Mouse (Mus musculus) cerebellum, postnatal 25 days (tissue): ENCODE data around the gene Znhit6.

Source experiments
- DNase-seq, 2 experiments: peaks; one replicate each; pipeline ENCODE4 v3.0.0; 2021; ENCODE audit warnings: mixed read lengths in 2 of 2

The Znhit6 gene

GRCm38 (mm10) chr3:145605437-145606123 lies 29.6 kb downstream of the Znhit6 start:
- DNase-seq = no peak

GRCm38 (mm10) chr3:145608320-145608719 lies 32.3 kb downstream of the Znhit6 start:
- no peak for DNase-seq

GRCm38 (mm10) chr3:145612662-145613061 lies 36.7 kb downstream of the Znhit6 start:
- DNase-seq = peak in 1 of 2 experiments; percentile 23

GRCm38 (mm10) chr3:145613234-145613633 lies 37.2 kb downstream of the Znhit6 start:
- no peak for DNase-seq

GRCm38 (mm10) chr3:145614362-145615115 lies 38.5 kb downstream of the Znhit6 start:
- DNase-seq = peak; percentile 39 to 61

- DNase-seq = no peak
Observed at GRCm38 (mm10) chr3:145618299-145618698, 42.3 kb downstream of the Znhit6 start.

GRCm38 (mm10) chr3:145619621-145620365 lies 43.8 kb downstream of the Znhit6 start:
- DNase-seq = no peak

- DNase-seq = no peak
Observed at GRCm38 (mm10) chr3:145621209-145621608, 45.2 kb downstream of the Znhit6 start.

- DNase-seq = no peak
Observed at GRCm38 (mm10) chr3:145623047-145623446, 47.0 kb downstream of the Znhit6 start.

GRCm38 (mm10) chr3:145624786-145625185 lies 48.8 kb downstream of the Znhit6 start:
- DNase-seq = no peak

- no peak for DNase-seq
Observed at GRCm38 (mm10) chr3:145625546-145625945, 49.5 kb downstream of the Znhit6 start.

GRCm38 (mm10) chr3:145626063-145626462 lies 50.1 kb downstream of the Znhit6 start:
- DNase-seq = no peak

- DNase-seq = peak in 1 of 2 experiments; percentile 34
Observed at GRCm38 (mm10) chr3:145627830-145628229, 51.8 kb downstream of the Znhit6 start.

GRCm38 (mm10) chr3:145628643-145629042 lies 52.6 kb downstream of the Znhit6 start:
- no peak for DNase-seq

GRCm38 (mm10) chr3:145632888-145633287 lies 56.9 kb downstream of the Znhit6 start:
- DNase-seq = no peak

- no peak for DNase-seq
Observed at GRCm38 (mm10) chr3:145634002-145634710, 58.2 kb downstream of the Znhit6 start.

GRCm38 (mm10) chr3:145640170-145640569 lies 64.2 kb downstream of the Znhit6 start:
- no peak for DNase-seq

GRCm38 (mm10) chr3:145640583-145640982 lies 64.6 kb downstream of the Znhit6 start:
- no peak for DNase-seq

GRCm38 (mm10) chr3:145641036-145641685 lies 65.2 kb downstream of the Znhit6 start:
- no peak for DNase-seq

- no peak for DNase-seq
Observed at GRCm38 (mm10) chr3:145641878-145642277, 65.9 kb downstream of the Znhit6 start.

- DNase-seq = no peak
Observed at GRCm38 (mm10) chr3:145642861-145643260, 66.9 kb downstream of the Znhit6 start.

GRCm38 (mm10) chr3:145645463-145645862 lies 69.5 kb downstream of the Znhit6 start:
- no peak for DNase-seq
